Mouse (Mus musculus): Measurements from ENCODE around the gene S1pr5. TPM values are rescaled to one million over a fixed set of nuclear protein-coding genes. Genes with fewer than 3 reads are reported as not detected.

Gene S1pr5
- polyA plus RNA-seq, 1 experiment from 2014 or later = 0.15 TPM

- 63% methylated on average over 25 of the region's 25 CpGs for WGBS
- H3K27me3 ChIP-seq = no peaks in the 10 kb centered on the region
- H3K4me2 ChIP-seq = no peak overlapping the region
- 0 out of 2 replicates have a peak, but pooled peaks cover 3% of the 10 kb centered on the region for H3K36me3 ChIP-seq
- ATAC-seq (ENCODE audit: borderline replicate concordance, extremely low read depth, low FRiP score, low TSS enrichment) = no peak
- H3K27ac ChIP-seq = no peak overlapping the region
- H3K9me3 ChIP-seq = no peaks in the 10 kb centered on the region
- peaks cover 8% of the 10 kb centered on the region for H3K4me1 ChIP-seq
- no peak overlapping the region for H3K9ac ChIP-seq
- no peak overlapping the region for H3K4me3 ChIP-seq
Measured at GRCm38 (mm10) chr9:21216050-21216841, 32.0 kb downstream of the S1pr5 start.

GRCm38 (mm10) chr9:21213617-21214190 lies 34.5 kb downstream of the S1pr5 start:
- ATAC-seq (ENCODE audit: borderline replicate concordance, extremely low read depth, low FRiP score, low TSS enrichment) = no peak
- H3K27me3 ChIP-seq = no peaks in the 10 kb centered on the region
- H3K4me1 ChIP-seq = 0 out of 2 replicates have a peak, but pooled peaks cover 2% of the 10 kb centered on the region
- 0 out of 2 replicates have a peak, but pooled peaks cover 3% of the 10 kb centered on the region for H3K36me3 ChIP-seq
- no peak overlapping the region for H3K4me2 ChIP-seq
- no peaks in the 10 kb centered on the region for H3K9me3 ChIP-seq
- H3K27ac ChIP-seq = no peak overlapping the region
- 37% methylated on average over 7 of the region's 7 CpGs for WGBS
- H3K4me3 ChIP-seq = no peak overlapping the region
- no peak overlapping the region for H3K9ac ChIP-seq

GRCm38 (mm10) chr9:21211624-21212023 lies 36.6 kb downstream of the S1pr5 start:
- H3K4me1 ChIP-seq = 0 out of 2 replicates have a peak, but pooled peaks cover 2% of the 10 kb centered on the region
- H3K4me3 ChIP-seq = no peak overlapping the region
- no peak overlapping the region for H3K27ac ChIP-seq
- H3K36me3 ChIP-seq = 0 out of 2 replicates have a peak, but pooled peaks cover 3% of the 10 kb centered on the region
- 76% methylated on average over 7 of the region's 7 CpGs for WGBS
- H3K9ac ChIP-seq = no peak overlapping the region
- no peaks in the 10 kb centered on the region for H3K27me3 ChIP-seq
- H3K4me2 ChIP-seq = no peak overlapping the region
- H3K9me3 ChIP-seq = no peaks in the 10 kb centered on the region
- no peak for ATAC-seq (ENCODE audit: borderline replicate concordance, extremely low read depth, low FRiP score, low TSS enrichment)

- Histone ChIP-seq H3K4me1 (no peaks in the 10 kb centered on the region), H3K27ac (no peak overlapping the region), H3K4me3 (no peak overlapping the region), H3K36me3 (0 out of 2 replicates have a peak, but pooled peaks cover 3% of the 10 kb centered on the region), H3K27me3 (no peaks in the 10 kb centered on the region), H3K4me2 (no peak overlapping the region), H3K9me3 (no peaks in the 10 kb centered on the region), H3K9ac (no peak overlapping the region)
- ATAC-seq (ENCODE audit: borderline replicate concordance, extremely low read depth, low FRiP score, low TSS enrichment) = no peak
- WGBS = 80% methylated on average over 6 of the region's 6 CpGs
Measured at GRCm38 (mm10) chr9:21210821-21211220, 37.4 kb downstream of the S1pr5 start.

- Histone ChIP-seq H3K36me3 (0 out of 2 replicates have a peak, but pooled peaks cover 3% of the 10 kb centered on the region), H3K27me3 (no peaks in the 10 kb centered on the region), H3K9me3 (no peaks in the 10 kb centered on the region), H3K4me2 (no peak overlapping the region), H3K9ac (no peak overlapping the region), H3K27ac (no peak overlapping the region), H3K4me3 (no peak overlapping the region), H3K4me1 (peaks cover 3% of the 10 kb centered on the region; the same call in 1 of the 2 replicates)
- WGBS = 68% methylated on average over 2 of the region's 2 CpGs
- ATAC-seq (ENCODE audit: borderline replicate concordance, extremely low read depth, low FRiP score, low TSS enrichment) = no peak
Measured at GRCm38 (mm10) chr9:21208626-21209025, 39.6 kb downstream of the S1pr5 start.

- peaks cover 3% of the 10 kb centered on the region; the same call in 1 of the 2 replicates for H3K4me1 ChIP-seq
- no peak overlapping the region for H3K9ac ChIP-seq
- H3K9me3 ChIP-seq = no peaks in the 10 kb centered on the region
- no peak overlapping the region for H3K4me3 ChIP-seq
- 86% methylated on average over 6 of the region's 6 CpGs for WGBS
- no peaks in the 10 kb centered on the region for H3K27me3 ChIP-seq
- ATAC-seq (ENCODE audit: borderline replicate concordance, extremely low read depth, low FRiP score, low TSS enrichment) = no peak
- H3K27ac ChIP-seq = no peak overlapping the region
- H3K36me3 ChIP-seq = 0 out of 2 replicates have a peak, but pooled peaks cover 3% of the 10 kb centered on the region
- no peak overlapping the region for H3K4me2 ChIP-seq
Measured at GRCm38 (mm10) chr9:21206848-21207247, 41.4 kb downstream of the S1pr5 start.

- Histone ChIP-seq H3K9ac (no peak overlapping the region), H3K4me1 (peaks cover 3% of the 10 kb centered on the region; the same call in 1 of the 2 replicates), H3K27ac (no peak overlapping the region), H3K4me3 (peak overlapping the region; percentile 36), H3K4me2 (peak overlapping the region; percentile 62), H3K9me3 (no peaks in the 10 kb centered on the region), H3K36me3 (no peaks in the 10 kb centered on the region), H3K27me3 (no peaks in the 10 kb centered on the region)
- WGBS = 5% methylated on average over 23 of the region's 23 CpGs
- peak; percentile 53; the same call in 1 of the 2 replicates for ATAC-seq (ENCODE audit: borderline replicate concordance, extremely low read depth, low FRiP score, low TSS enrichment)
Measured at GRCm38 (mm10) chr9:21204528-21205272, 43.5 kb downstream of the S1pr5 start.

GRCm38 (mm10) chr9:21204156-21204527 lies 44.1 kb downstream of the S1pr5 start:
- Histone ChIP-seq H3K4me3 (0 out of 2 replicates have a peak overlapping the region, but pooled peaks have one; percentile 36), H3K9ac (no peak overlapping the region), H3K36me3 (no peaks in the 10 kb centered on the region), H3K27ac (no peak overlapping the region), H3K9me3 (no peaks in the 10 kb centered on the region), H3K4me2 (peak overlapping the region; percentile 62; the same call in 1 of the 2 replicates), H3K27me3 (no peaks in the 10 kb centered on the region), H3K4me1 (peaks cover 3% of the 10 kb centered on the region; the same call in 1 of the 2 replicates)
- no peak for ATAC-seq (ENCODE audit: borderline replicate concordance, extremely low read depth, low FRiP score, low TSS enrichment)
- 34% methylated on average over 8 of the region's 8 CpGs for WGBS

- H3K9me3 ChIP-seq = no peaks in the 10 kb centered on the region
- H3K4me1 ChIP-seq = peaks cover 20% of the 10 kb centered on the region
- ATAC-seq (ENCODE audit: borderline replicate concordance, extremely low read depth, low FRiP score, low TSS enrichment) = no peak
- 73% methylated on average over 3 of the region's 3 CpGs for WGBS
- H3K4me3 ChIP-seq = no peak overlapping the region
- H3K27ac ChIP-seq = no peak overlapping the region
- no peaks in the 10 kb centered on the region for H3K36me3 ChIP-seq
- no peaks in the 10 kb centered on the region for H3K27me3 ChIP-seq
- H3K9ac ChIP-seq = no peak overlapping the region
- H3K4me2 ChIP-seq = no peak overlapping the region
Measured at GRCm38 (mm10) chr9:21198960-21199359, 49.3 kb downstream of the S1pr5 start.

- Histone ChIP-seq H3K27ac (no peak overlapping the region), H3K4me1 (peaks cover 20% of the 10 kb centered on the region), H3K4me2 (0 out of 2 replicates have a peak overlapping the region, but pooled peaks have one; percentile 6), H3K9ac (no peak overlapping the region), H3K4me3 (no peak overlapping the region), H3K36me3 (no peaks in the 10 kb centered on the region), H3K9me3 (no peaks in the 10 kb centered on the region), H3K27me3 (no peaks in the 10 kb centered on the region)
- ATAC-seq (ENCODE audit: borderline replicate concordance, extremely low read depth, low FRiP score, low TSS enrichment) = no peak
- 21% methylated on average over 4 of the region's 4 CpGs for WGBS
Measured at GRCm38 (mm10) chr9:21197981-21198380, 50.3 kb downstream of the S1pr5 start.

GRCm38 (mm10) chr9:21196521-21197433 lies 51.5 kb downstream of the S1pr5 start:
- Histone ChIP-seq H3K4me2 (peak overlapping the region; percentile 51), H3K9me3 (no peaks in the 10 kb centered on the region), H3K9ac (0 out of 2 replicates have a peak overlapping the region, but pooled peaks have one; percentile 4), H3K36me3 (no peaks in the 10 kb centered on the region), H3K27me3 (no peaks in the 10 kb centered on the region), H3K4me1 (peaks cover 20% of the 10 kb centered on the region), H3K4me3 (peak overlapping the region; percentile 30), H3K27ac (no peak overlapping the region)
- peak; percentile 61; the same call in 1 of the 2 replicates for ATAC-seq (ENCODE audit: borderline replicate concordance, extremely low read depth, low FRiP score, low TSS enrichment)
- WGBS = 31% methylated on average over 19 of the region's 19 CpGs
